Mouse (Mus musculus) liver, embryonic 11.5 days (tissue): ENCODE data around the gene Mical2. TPM values are rescaled to one million over a fixed set of nuclear protein-coding genes. Genes with fewer than 3 reads are reported as not detected.

Experiments
- ATAC-seq: fragments of 200-750 bp; cut with Nextera tagmentation; replicated peaks from 2 replicates; pipeline ENCODE4 v1.8.0; 2017; ENCODE audit warnings: moderate number of reproducible peaks, mild to moderate bottlenecking, moderate TSS enrichment, moderate library complexity; ENCODE audit not compliant: low FRiP score
- DNase-seq: peaks from one replicate; pipeline ENCODE4 v3.0.0-alpha.2; 2017; ENCODE audit warnings: low spot score
- H3K27ac ChIP-seq: fragments of 300-500 bp; sonication (generic); 2 replicates; pipeline ENCODE4 v1.5.1; 2014; ENCODE audit warnings: mild to moderate bottlenecking, low read depth, low read length, control low read depth
- H3K27me3 ChIP-seq: fragments of 300-500 bp; sonication (generic); replicated peaks from 2 replicates; pipeline ENCODE4 v1.6.1; 2014; ENCODE audit warnings: low read length, mixed read lengths; ENCODE audit not compliant: control insufficient read depth, insufficient read depth
- H3K36me3 ChIP-seq: fragments of 300-500 bp; sonication (generic); 2 replicates; pipeline ENCODE4 v1.6.1; 2014; ENCODE audit warnings: mild to moderate bottlenecking, low read length, moderate library complexity, mixed read lengths; ENCODE audit not compliant: control insufficient read depth, insufficient read depth
- H3K4me1 ChIP-seq: fragments of 300-500 bp; sonication (generic); replicated peaks from 2 replicates; pipeline ENCODE4 v1.6.1; 2014; ENCODE audit warnings: low read length, mixed read lengths; ENCODE audit not compliant: control insufficient read depth, insufficient read depth
- H3K4me2 ChIP-seq: fragments of 300-500 bp; sonication (generic); 2 replicates; pipeline ENCODE4 v1.6.1; 2014; ENCODE audit warnings: mild to moderate bottlenecking, control low read depth, moderate library complexity
- H3K4me3 ChIP-seq: fragments of 300-500 bp; sonication (generic); 2 replicates; pipeline ENCODE4 v1.5.1; 2014; ENCODE audit warnings: low read depth, low read length, control low read depth
- H3K9ac ChIP-seq: fragments of 300-500 bp; sonication (generic); 2 replicates; pipeline ENCODE4 v1.6.1; 2014; ENCODE audit warnings: low read depth, low read length, control low read depth
- H3K9me3 ChIP-seq: fragments of 300-500 bp; sonication (generic); 2 replicates; pipeline ENCODE4 v1.6.1; 2016; ENCODE audit warnings: low read length, inconsistent platforms, mixed read lengths; ENCODE audit not compliant: control insufficient read depth
- WGBS: fragments of 180-500 bp; shearing (Covaris S2); extraction: QIAGEN DNeasy Blood & Tissue Kit; methylation state at CpG from one replicate; pipeline ENCODE4 v1.1.7; 2014; 5-methylcytosine and 5-hydroxymethylcytosine counted together
- polyA plus RNA-seq: library from polyadenylated mRNA; unstranded; fragments of >200 nt; fragmentation: Nextera tagmentation; extraction: Ambion mirVana; gene quantifications from 2 replicates; pipeline ENCODE4 v1.2.1, GENCODE M21; 2014

Gene Mical2
- polyA plus RNA-seq, 1 experiment from 2014 or later: 9.3 TPM

DNA sequence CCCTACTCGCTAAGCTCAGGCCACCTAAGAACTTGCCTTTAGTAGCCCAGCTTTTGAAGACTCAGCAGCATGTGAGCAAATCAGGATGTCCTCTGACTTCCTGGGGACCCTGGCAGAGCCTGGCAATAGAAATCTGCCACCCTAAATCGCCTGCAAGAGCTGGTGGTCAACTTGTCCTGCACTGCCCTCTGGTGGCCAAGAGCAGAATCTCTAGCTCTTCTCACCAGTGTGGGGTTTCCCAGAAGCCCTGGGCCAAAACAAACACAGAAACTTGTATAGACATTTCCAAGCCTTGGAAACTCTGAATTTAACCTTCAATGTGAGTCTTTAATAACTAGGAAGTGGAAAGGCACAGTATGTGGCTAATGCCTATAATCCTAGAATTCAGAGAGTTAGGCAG, 143.4 kb downstream of the Mical2 start:
- H3K4me1 ChIP-seq: no peaks in the 10 kb centered on the region
- H3K27ac ChIP-seq: no peak overlapping the region
- no peak overlapping the region for H3K4me2 ChIP-seq
- no peaks in the 10 kb centered on the region for H3K36me3 ChIP-seq
- ATAC-seq (no peak), DNase-seq (peak; percentile 71)
- H3K9ac ChIP-seq: no peak overlapping the region
- no peak overlapping the region for H3K4me3 ChIP-seq
- 29% methylated on average over 2 of the region's 2 CpGs for WGBS
- H3K9me3 ChIP-seq: no peaks in the 10 kb centered on the region
- no peaks in the 10 kb centered on the region for H3K27me3 ChIP-seq

GRCm38 (mm10) chr7:112369977-112370376, 144.3 kb downstream of the Mical2 start:
- Histone ChIP-seq H3K9ac (no peak overlapping the region), H3K4me2 (no peak overlapping the region), H3K4me3 (no peak overlapping the region), H3K4me1 (no peaks in the 10 kb centered on the region; the same call in 1 of the 2 replicates), H3K27ac (no peak overlapping the region), H3K36me3 (no peaks in the 10 kb centered on the region), H3K27me3 (no peaks in the 10 kb centered on the region), H3K9me3 (no peaks in the 10 kb centered on the region)
- WGBS: 79% methylated on average over 3 of the region's 3 CpGs
- no peak for ATAC-seq
- no peak for DNase-seq

GRCm38 (mm10) chr7:112371387-112371786, 145.7 kb downstream of the Mical2 start:
- H3K9me3 ChIP-seq: no peaks in the 10 kb centered on the region
- H3K4me3 ChIP-seq: no peak overlapping the region
- H3K9ac ChIP-seq: no peak overlapping the region
- no peaks in the 10 kb centered on the region for H3K36me3 ChIP-seq
- H3K4me2 ChIP-seq: no peak overlapping the region
- no peaks in the 10 kb centered on the region; the same call in 1 of the 2 replicates for H3K4me1 ChIP-seq
- H3K27me3 ChIP-seq: no peaks in the 10 kb centered on the region
- 73% methylated on average over 2 of the region's 2 CpGs for WGBS
- no peak overlapping the region for H3K27ac ChIP-seq
- DNase-seq (no peak), ATAC-seq (no peak)

GRCm38 (mm10) chr7:112374035-112374434, 148.4 kb downstream of the Mical2 start:
- no peaks in the 10 kb centered on the region; the same call in 1 of the 2 replicates for H3K4me1 ChIP-seq
- no peak overlapping the region for H3K9ac ChIP-seq
- no peak overlapping the region for H3K4me2 ChIP-seq
- no peak overlapping the region for H3K4me3 ChIP-seq
- DNase-seq: no peak
- no peaks in the 10 kb centered on the region for H3K36me3 ChIP-seq
- WGBS: 84% methylated on average over 5 of the region's 5 CpGs
- no peaks in the 10 kb centered on the region for H3K27me3 ChIP-seq
- no peak overlapping the region for H3K27ac ChIP-seq
- ATAC-seq: no peak
- H3K9me3 ChIP-seq: no peaks in the 10 kb centered on the region

GRCm38 (mm10) chr7:112375062-112375461, 149.4 kb downstream of the Mical2 start:
- no peak overlapping the region for H3K4me2 ChIP-seq
- DNase-seq: no peak
- H3K4me1 ChIP-seq: no peaks in the 10 kb centered on the region; the same call in 1 of the 2 replicates
- no peaks in the 10 kb centered on the region for H3K27me3 ChIP-seq
- no peak for ATAC-seq
- H3K27ac ChIP-seq: no peak overlapping the region; the same call in 1 of the 2 replicates
- no peak overlapping the region for H3K4me3 ChIP-seq
- WGBS: 46% methylated on average over 9 of the region's 9 CpGs
- H3K9ac ChIP-seq: no peak overlapping the region
- H3K36me3 ChIP-seq: no peaks in the 10 kb centered on the region
- H3K9me3 ChIP-seq: no peaks in the 10 kb centered on the region

DNA sequence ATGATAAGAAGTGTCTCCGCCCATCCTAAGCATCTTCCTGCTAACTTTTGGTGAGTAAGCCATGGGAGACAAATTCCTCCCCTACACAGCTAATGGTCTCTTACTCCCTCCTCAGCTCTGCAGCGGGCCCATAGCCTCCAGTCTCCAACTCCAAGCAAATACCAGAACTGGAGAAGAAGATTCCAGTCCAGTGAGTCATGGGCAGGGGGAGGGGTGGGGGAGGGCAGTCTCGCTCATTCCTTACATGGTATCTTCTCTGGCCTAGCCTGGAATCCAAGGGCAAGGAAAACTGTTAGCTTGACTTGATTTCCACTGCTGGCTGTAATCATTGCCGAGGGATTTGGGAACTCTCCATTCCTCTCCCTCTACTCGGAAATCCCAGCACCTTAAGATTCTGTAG, 150.2 kb downstream of the Mical2 start:
- DNase-seq (no peak), ATAC-seq (no peak)
- Histone ChIP-seq H3K4me3 (no peak overlapping the region), H3K27ac (no peak overlapping the region; the same call in 1 of the 2 replicates), H3K9ac (no peak overlapping the region), H3K36me3 (no peaks in the 10 kb centered on the region), H3K4me1 (no peaks in the 10 kb centered on the region; the same call in 1 of the 2 replicates), H3K4me2 (no peak overlapping the region), H3K9me3 (no peaks in the 10 kb centered on the region), H3K27me3 (no peaks in the 10 kb centered on the region)
- WGBS: 50% methylated on average over 5 of the region's 5 CpGs

DNA sequence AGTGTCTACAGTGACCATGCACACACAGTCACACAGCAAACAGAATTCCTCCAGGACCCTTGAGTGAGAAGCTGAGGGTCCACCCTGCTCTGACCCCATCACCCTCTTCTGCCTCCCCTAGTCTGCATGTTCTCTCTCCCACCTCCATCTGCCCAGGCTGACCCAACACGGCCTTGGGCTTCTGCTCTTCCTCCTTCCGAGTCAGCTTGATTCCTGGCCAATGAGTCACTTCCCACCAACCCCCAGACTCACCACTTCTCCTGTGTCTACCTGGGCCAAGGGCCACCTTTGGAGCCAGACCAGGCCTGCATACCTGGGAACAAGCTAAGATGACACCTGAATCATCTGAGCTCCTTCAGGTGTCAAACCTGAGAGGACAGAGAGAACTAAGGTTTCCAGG, 151.0 kb downstream of the Mical2 start:
- no peak for ATAC-seq
- DNase-seq: no peak
- H3K9ac ChIP-seq: no peak overlapping the region
- no peaks in the 10 kb centered on the region for H3K27me3 ChIP-seq
- H3K9me3 ChIP-seq: no peaks in the 10 kb centered on the region
- no peaks in the 10 kb centered on the region for H3K36me3 ChIP-seq
- 39% methylated on average over 2 of the region's 2 CpGs for WGBS
- no peak overlapping the region for H3K4me2 ChIP-seq
- no peaks in the 10 kb centered on the region; the same call in 1 of the 2 replicates for H3K4me1 ChIP-seq
- no peak overlapping the region for H3K4me3 ChIP-seq
- no peak overlapping the region; the same call in 1 of the 2 replicates for H3K27ac ChIP-seq

- 47% methylated on average over 8 of the region's 8 CpGs for WGBS
- Histone ChIP-seq H3K27ac (no peak overlapping the region), H3K4me1 (no peaks in the 10 kb centered on the region; the same call in 1 of the 2 replicates), H3K9me3 (no peaks in the 10 kb centered on the region), H3K9ac (no peak overlapping the region), H3K4me2 (no peak overlapping the region), H3K27me3 (no peaks in the 10 kb centered on the region), H3K4me3 (no peak overlapping the region), H3K36me3 (no peaks in the 10 kb centered on the region)
- ATAC-seq (0 out of 2 replicates have a peak, but pooled peaks have one; percentile 34), DNase-seq (peak; percentile 48)
Measured at GRCm38 (mm10) chr7:112377314-112377713, 151.7 kb downstream of the Mical2 start.

- Histone ChIP-seq H3K27me3 (no peaks in the 10 kb centered on the region), H3K4me3 (no peak overlapping the region), H3K36me3 (no peaks in the 10 kb centered on the region), H3K27ac (no peak overlapping the region), H3K9me3 (no peaks in the 10 kb centered on the region), H3K4me2 (no peak overlapping the region), H3K4me1 (no peaks in the 10 kb centered on the region; the same call in 1 of the 2 replicates), H3K9ac (no peak overlapping the region)
- no peak for ATAC-seq
- no peak for DNase-seq
- 74% methylated on average over 5 of the region's 5 CpGs for WGBS
Measured at GRCm38 (mm10) chr7:112378056-112378455, 152.4 kb downstream of the Mical2 start.
